Mouse (Mus musculus) brain, embryonic 14.5 days (tissue): ENCODE data around the gene Spry1.

Source experiments
- CTCF ChIP-seq: fragments of 200-500 bp; IDR thresholded peaks from 2 replicates; pipeline ENCODE4 v1.5.1; 2012; ENCODE audit warnings: inconsistent platforms, mild to moderate bottlenecking, moderate library complexity, borderline replicate concordance; ENCODE audit not compliant: insufficient read depth, insufficient read length; ENCODE audit errors: extremely low read depth
- POLR2A ChIP-seq: fragments of 200-500 bp; IDR thresholded peaks from 2 replicates; pipeline ENCODE4 v1.6.1; 2012; ENCODE audit warnings: mild to moderate bottlenecking, inconsistent platforms, borderline replicate concordance; ENCODE audit not compliant: poor library complexity, insufficient read depth, insufficient read length, severe bottlenecking; ENCODE audit errors: extremely low read depth

DNA sequence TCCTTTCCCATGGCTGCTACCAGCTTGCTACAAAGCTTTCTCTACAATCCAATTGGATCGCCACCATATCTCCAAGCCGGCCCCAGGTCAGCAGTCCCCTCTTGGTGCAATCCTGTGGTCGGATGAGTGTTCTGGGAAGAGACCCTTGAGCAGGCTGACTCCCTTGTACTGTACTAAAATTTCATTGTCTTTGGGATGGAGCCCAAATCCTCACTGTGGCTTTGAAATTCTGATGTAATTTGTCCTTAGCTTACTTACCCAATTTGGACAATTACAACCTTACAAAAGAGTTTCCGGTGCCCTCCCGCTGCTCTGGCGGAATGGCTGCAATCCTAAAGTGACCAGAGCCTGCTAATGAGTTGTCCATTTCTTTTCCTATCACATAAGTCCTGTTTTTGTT lies 7.5 kb upstream of the Spry1 start:
- TF ChIP-seq POLR2A (no peak), CTCF (no peak)
